Mouse (Mus musculus): Measurements from ENCODE around the gene Iyd. TPM values are rescaled to one million over a fixed set of nuclear protein-coding genes. Genes with fewer than 3 reads are reported as not detected.
"Not testable (repeated sequence)": the region's sequence is repeated elsewhere in the genome, so short reads cannot be mapped to it uniquely, and the experiment has no call there.

Iyd gene
- polyA plus RNA-seq (2016; fragmentation: Nextera tagmentation; extraction: Ambion mirVana) = not detected in 2 replicates

DNA sequence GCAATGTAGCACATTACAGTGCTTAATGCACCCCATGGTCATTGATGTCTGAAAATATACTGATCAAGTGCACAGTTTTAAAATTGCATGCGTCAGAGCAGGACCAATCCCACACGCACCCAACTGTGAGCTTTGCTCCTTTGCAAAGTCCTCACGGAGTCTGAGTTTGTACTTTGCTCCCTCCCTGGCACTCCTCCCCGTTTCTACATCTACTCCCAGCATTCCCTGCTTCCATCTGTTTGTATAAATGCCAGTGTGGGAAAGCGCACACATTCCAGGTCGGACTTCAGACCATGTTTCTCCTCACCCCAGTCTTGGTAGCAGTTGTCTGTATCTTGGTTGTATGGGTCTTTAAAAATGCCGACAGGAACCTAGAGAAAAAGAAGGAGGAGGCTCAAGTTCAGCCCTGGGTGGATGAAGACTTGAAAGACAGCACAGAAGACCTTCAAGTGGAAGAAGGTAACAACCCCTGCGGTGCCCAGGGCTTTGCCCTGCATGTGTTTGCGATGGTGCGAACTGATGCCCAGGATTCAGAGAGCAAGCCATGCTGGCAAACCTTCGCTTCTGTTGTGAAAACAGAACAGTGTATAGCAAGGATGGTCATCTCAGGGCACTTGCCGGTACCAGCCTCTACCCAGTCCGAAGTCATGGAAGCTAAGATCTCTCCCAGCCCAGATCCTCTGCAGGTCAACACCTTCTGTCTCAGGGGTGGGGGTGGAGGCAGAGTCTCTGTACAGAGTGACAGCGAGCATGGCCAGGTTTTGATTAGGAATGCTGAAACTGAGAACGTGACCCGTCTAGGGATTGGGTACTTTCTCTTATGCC, at the start of gene Iyd:
Gene Iyd, plus strand, starts transcription at position 238 of the 825 bp plus-strand sequence.
- Histone ChIP-seq H3K27ac (no peak within 1 kb of the TSS), H3K4me1 (replicated peaks) (no peaks in the 10 kb centered on the region), H3K9ac (replicated peaks) (no peak within 1 kb of the TSS), H3K4me2 (no peak within 1 kb of the TSS), H3K9me3 (no peaks in the 10 kb centered on the region), H3K27me3 (no peaks in the 10 kb centered on the region), H3K4me3 (replicated peaks) (no peak within 1 kb of the TSS), H3K36me3 (no peaks in the 10 kb centered on the region)
- 75% methylated on average over 16 of the region's 16 CpGs for WGBS
- no peak for ATAC-seq (ENCODE audit: insufficient number of reproducible peaks, insufficient read depth, low FRiP score, low TSS enrichment, low read depth)

DNA sequence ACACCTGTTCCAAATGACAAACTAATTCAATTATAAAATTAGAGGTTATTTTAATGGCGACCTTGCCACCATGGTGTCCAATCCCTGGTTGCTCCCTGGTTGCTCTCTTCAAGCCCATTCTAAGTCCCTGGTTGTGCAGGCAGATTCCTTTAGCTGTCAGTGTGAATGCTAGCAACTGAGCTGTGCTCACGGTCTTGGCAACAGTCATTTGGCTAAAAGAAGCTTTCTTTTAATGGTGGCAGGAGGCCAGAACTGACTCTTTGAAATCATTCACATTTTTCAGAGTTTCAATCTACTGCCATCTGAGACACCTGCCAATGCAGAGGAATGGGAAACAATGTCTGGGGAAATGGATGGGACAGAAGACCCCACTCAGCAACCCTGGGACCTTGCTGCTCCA, 43.2 kb upstream of the Iyd start:
- Histone ChIP-seq H3K27me3 (no peaks in the 10 kb centered on the region), H3K27ac (no peak overlapping the region), H3K4me3 (replicated peaks) (no peak overlapping the region), H3K4me1 (replicated peaks) (no peaks in the 10 kb centered on the region), H3K9ac (replicated peaks) (no peak overlapping the region), H3K4me2 (no peak overlapping the region), H3K9me3 (peaks cover 12% of the 10 kb centered on the region; the same call in 1 of the 2 replicates), H3K36me3 (no peaks in the 10 kb centered on the region)
- 92% methylated on average over 2 of the region's 2 CpGs for WGBS
- ATAC-seq (ENCODE audit: insufficient number of reproducible peaks, insufficient read depth, low FRiP score, low TSS enrichment, low read depth) = no peak

DNA sequence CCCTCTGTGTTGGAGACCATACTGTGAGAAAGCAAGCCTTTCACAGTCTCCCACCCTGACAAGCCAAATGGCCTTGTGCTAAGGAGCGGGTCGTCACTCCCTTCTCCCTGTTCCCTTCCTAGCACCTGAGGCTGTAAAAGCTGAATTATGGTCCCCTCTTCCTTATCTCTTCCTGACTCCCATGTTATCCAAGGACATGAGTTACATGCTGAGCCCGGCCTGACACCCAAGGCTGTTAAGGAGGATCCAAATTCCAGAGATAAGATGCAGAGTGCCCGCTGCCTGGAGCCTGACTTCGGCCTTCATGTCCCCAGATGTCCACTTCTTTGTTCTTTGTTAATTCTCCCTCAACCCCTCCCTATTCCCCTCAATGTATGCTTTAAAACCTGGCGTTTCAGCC, 39.2 kb upstream of the Iyd start:
- WGBS = 85% methylated on average over 6 of the region's 6 CpGs
- ATAC-seq (ENCODE audit: insufficient number of reproducible peaks, insufficient read depth, low FRiP score, low TSS enrichment, low read depth); H3K9ac ChIP-seq (replicated peaks); H3K36me3 ChIP-seq; H3K4me3 ChIP-seq (replicated peaks); H3K27me3 ChIP-seq; H3K4me2 ChIP-seq; H3K27ac ChIP-seq; H3K4me1 ChIP-seq (replicated peaks): not testable (repeated sequence)
- H3K9me3 ChIP-seq = peaks cover 12% of the 10 kb centered on the region; the same call in 1 of the 2 replicates

DNA sequence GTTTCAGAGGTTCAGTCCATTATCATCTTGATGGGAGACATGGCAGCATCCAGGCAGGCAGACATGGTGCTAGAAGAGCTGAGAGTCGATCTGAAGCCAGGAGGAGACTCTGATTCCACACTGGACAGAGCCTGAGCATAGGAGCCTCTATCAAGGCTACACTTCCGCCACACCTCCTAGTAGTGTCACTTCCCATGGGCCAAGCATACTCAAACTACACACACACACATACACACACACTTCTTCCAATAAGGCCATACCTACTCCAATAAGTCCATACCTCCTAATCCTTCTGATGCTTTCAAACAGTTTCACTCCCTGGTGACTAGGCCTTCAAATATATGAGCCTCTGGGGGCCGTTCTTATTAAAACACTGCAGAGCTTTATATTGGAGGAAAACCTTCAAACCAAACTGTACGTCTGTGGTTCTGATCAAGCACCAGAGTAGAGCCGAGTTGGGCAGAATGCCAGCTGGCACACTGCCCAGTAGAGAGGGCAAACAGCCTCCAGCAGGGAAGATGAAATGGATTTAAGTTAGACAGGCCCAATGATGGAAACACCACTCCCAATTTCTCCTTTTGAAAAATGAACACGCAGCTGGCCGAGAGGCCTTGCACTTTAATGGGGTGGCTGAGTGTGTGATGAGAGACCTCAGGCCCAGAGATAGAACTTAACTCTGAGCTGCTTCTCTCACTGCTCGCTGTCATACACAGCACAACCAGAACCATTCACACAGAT, 32.4 kb upstream of the Iyd start:
- peak overlapping the region; percentile 79 for H3K27ac ChIP-seq
- 48% methylated on average over 8 of the region's 8 CpGs for WGBS
- no peak overlapping the region for H3K4me2 ChIP-seq

DNA sequence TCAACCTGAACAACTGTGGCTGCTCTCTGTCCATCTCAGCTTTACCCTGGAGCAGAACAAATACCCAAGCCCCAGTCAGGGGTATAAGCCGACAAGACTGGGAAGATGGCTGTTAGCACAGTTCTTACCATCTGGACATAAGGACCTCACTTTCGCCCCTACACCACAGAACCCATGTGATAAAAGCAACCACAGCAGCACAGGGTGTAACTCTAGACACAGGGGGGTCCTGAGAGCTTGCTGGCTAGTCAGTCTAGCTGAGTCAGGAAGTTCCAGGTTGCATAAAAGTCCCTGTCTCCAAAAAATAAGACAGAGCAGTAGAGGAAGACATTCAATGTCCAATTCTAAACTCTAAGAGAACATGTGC, 31.8 kb upstream of the Iyd start:
- 68% methylated on average over 2 of the region's 2 CpGs for WGBS
- no peak overlapping the region for H3K4me3 ChIP-seq (replicated peaks)
- H3K9me3 ChIP-seq = no peaks in the 10 kb centered on the region
- no peaks in the 10 kb centered on the region for H3K27me3 ChIP-seq
- H3K4me2 ChIP-seq = no peak overlapping the region
- H3K4me1 ChIP-seq (replicated peaks) = peaks cover 35% of the 10 kb centered on the region
- ATAC-seq (ENCODE audit: insufficient number of reproducible peaks, insufficient read depth, low FRiP score, low TSS enrichment, low read depth) = peak; percentile 57; the same call in 1 of the 2 replicates
- H3K27ac ChIP-seq = peak overlapping the region; percentile 79
- H3K9ac ChIP-seq (replicated peaks) = no peak overlapping the region
- no peaks in the 10 kb centered on the region for H3K36me3 ChIP-seq

More for the DNA sequence above, 32.4 kb upstream of the Iyd start:
- peak; percentile 84 for ATAC-seq (ENCODE audit: insufficient number of reproducible peaks, insufficient read depth, low FRiP score, low TSS enrichment, low read depth)
- Histone ChIP-seq H3K4me3 (replicated peaks) (no peak overlapping the region), H3K9ac (replicated peaks) (no peak overlapping the region), H3K27me3 (no peaks in the 10 kb centered on the region), H3K36me3 (no peaks in the 10 kb centered on the region), H3K4me1 (replicated peaks) (peaks cover 35% of the 10 kb centered on the region), H3K9me3 (no peaks in the 10 kb centered on the region)

DNA sequence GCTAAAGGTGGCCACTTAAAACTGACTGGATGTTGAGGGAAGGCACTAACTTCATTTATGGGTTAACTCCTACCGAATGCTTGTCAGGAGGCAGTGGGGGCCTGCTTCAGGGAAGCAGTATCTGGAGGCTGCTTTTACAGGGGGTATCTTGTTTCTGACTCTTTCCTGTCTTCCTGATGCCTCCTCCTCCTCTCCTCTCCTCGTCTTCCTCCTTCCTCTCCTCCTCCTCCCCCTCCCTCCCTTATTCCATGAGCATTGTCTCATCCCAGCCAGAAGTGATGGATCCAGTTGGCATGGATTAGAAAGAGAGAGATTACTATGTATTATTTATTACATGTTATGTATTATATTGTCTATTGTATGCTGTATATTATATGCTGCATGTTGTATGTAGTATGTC, 31.3 kb upstream of the Iyd start:
- H3K9me3 ChIP-seq = no peaks in the 10 kb centered on the region
- no peaks in the 10 kb centered on the region for H3K27me3 ChIP-seq
- WGBS = 64% methylated on average over 2 of the region's 2 CpGs
- H3K4me1 ChIP-seq (replicated peaks) = peaks cover 35% of the 10 kb centered on the region
- no peaks in the 10 kb centered on the region for H3K36me3 ChIP-seq
- H3K9ac ChIP-seq (replicated peaks) = no peak overlapping the region
- H3K4me3 ChIP-seq (replicated peaks) = no peak overlapping the region
- H3K4me2 ChIP-seq = no peak overlapping the region
- H3K27ac ChIP-seq = no peak overlapping the region
- no peak for ATAC-seq (ENCODE audit: insufficient number of reproducible peaks, insufficient read depth, low FRiP score, low TSS enrichment, low read depth)

DNA sequence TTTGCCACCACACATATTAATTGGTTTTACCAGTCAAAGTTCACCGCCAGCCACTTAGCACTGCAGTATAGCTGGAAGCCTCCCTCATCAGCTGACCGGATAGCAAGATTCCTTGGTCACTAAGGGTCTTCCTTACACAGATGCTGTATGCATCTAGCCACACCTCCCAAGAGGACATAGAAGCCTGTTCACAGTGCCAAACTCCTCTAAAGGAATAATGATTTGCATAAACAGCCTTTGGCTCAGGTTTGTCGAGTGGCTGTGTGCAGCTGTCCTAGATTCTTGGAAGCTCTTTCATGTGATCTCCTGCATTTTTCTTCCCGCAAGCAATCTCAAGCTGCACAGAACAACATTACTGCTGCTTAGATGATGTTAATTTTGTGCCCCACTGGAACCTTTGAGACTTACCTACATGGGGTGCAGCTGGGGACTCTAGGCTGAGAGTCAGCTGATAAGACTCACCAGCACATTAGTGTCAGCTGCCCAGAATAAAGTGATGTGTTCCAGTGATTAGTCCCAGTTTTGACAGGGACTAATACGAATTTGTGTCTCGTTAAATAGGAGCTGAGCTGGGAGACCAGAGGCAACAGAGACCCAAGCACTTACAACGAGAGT, 30.3 kb upstream of the Iyd start:
- Histone ChIP-seq H3K4me1 (replicated peaks) (peaks cover 35% of the 10 kb centered on the region), H3K36me3 (no peaks in the 10 kb centered on the region), H3K9ac (replicated peaks) (no peak overlapping the region), H3K27me3 (no peaks in the 10 kb centered on the region), H3K4me2 (no peak overlapping the region), H3K9me3 (no peaks in the 10 kb centered on the region), H3K27ac (no peak overlapping the region), H3K4me3 (replicated peaks) (no peak overlapping the region)
- ATAC-seq (ENCODE audit: insufficient number of reproducible peaks, insufficient read depth, low FRiP score, low TSS enrichment, low read depth) = no peak
- WGBS = 66% methylated on average over 7 of the region's 7 CpGs

DNA sequence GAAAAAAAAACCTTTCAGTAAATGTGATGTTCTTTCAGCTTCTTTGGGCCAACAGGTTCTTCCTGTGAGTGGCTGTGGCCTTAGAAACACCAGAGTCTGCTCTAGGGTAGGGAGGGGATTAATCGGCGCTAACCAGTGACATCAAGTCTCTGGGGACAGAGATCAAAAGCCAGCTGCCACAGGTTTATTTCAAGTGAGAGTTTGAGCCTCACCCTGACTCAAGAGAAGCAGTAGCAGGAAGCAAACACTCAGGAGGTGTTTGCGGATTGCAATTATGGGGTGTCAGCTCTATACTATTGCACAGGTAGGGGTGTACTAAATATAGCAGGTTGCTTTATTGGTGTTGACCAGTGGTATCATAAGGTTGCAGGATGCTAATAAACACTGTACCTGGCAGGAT, 29.6 kb upstream of the Iyd start:
- H3K4me1 ChIP-seq (replicated peaks) = peaks cover 35% of the 10 kb centered on the region
- H3K9me3 ChIP-seq = no peaks in the 10 kb centered on the region
- no peak overlapping the region for H3K9ac ChIP-seq (replicated peaks)
- H3K27me3 ChIP-seq = no peaks in the 10 kb centered on the region
- H3K4me2 ChIP-seq = no peak overlapping the region
- H3K27ac ChIP-seq = no peak overlapping the region
- ATAC-seq (ENCODE audit: insufficient number of reproducible peaks, insufficient read depth, low FRiP score, low TSS enrichment, low read depth) = no peak
- WGBS = 42% methylated on average over 3 of the region's 3 CpGs
- no peaks in the 10 kb centered on the region for H3K36me3 ChIP-seq
- no peak overlapping the region for H3K4me3 ChIP-seq (replicated peaks)

DNA sequence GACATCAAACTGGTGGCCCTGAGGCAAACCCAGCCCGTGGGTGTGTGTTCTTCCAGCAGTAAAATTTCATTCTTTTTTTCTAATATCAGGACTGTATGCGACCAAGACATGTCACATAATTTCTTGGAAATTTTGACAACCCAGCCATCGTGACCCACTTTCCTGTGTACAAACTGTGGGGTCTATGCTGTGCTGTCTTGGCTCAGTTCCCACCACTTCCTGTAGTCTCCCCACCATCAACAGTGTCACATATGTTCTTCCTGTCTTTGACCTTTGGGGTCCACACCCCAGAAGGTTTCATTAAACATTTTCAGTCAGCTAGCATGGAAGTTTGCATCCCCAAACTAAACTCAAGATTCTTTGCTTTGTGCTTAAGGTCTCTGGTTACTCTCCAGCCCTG, 28.6 kb upstream of the Iyd start:
- H3K36me3 ChIP-seq = no peaks in the 10 kb centered on the region
- H3K9ac ChIP-seq (replicated peaks) = no peak overlapping the region
- H3K9me3 ChIP-seq = no peaks in the 10 kb centered on the region
- H3K27me3 ChIP-seq = no peaks in the 10 kb centered on the region
- no peak for ATAC-seq (ENCODE audit: insufficient number of reproducible peaks, insufficient read depth, low FRiP score, low TSS enrichment, low read depth)
- no peak overlapping the region for H3K4me3 ChIP-seq (replicated peaks)
- H3K4me1 ChIP-seq (replicated peaks) = peaks cover 35% of the 10 kb centered on the region
- H3K4me2 ChIP-seq = no peak overlapping the region
- no peak overlapping the region for H3K27ac ChIP-seq
- WGBS = 50% methylated on average over 3 of the region's 3 CpGs

DNA sequence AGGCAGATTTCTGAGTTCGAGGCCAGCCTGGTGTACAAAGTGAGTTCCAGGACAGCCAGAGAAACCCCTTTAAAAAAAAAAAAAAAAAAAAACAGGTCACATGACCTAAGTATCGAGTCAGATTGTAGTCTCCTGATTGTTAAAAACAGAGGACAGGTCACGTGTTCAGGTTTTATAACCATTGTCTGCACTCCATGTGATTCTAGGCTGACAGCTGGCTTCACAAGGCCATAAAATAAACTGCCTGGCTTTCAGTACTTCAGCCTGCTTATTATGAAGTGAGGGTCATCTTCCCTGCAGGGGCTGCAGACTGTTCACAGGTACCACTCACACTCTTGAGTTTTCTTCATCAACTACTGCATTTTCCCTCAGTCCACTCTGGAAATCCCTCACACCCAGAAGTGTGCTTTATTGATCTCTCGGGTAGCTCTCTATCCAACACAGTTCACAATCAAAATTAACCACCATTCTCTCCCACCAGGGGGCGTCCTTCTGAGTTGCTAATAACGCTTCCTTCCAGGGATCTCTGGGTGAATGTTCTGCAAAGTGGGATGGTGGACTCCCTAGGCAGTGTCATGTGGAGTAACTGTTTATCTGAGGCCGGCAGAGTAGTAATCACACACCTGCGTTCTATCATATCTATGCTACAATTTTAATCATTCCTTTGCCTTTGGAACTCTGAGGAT, 27.3 kb upstream of the Iyd start:
- H3K4me3 ChIP-seq (replicated peaks) = no peak overlapping the region
- no peak overlapping the region for H3K9ac ChIP-seq (replicated peaks)
- no peak for ATAC-seq (ENCODE audit: insufficient number of reproducible peaks, insufficient read depth, low FRiP score, low TSS enrichment, low read depth)
- H3K4me1 ChIP-seq (replicated peaks) = peaks cover 31% of the 10 kb centered on the region
- no peaks in the 10 kb centered on the region for H3K9me3 ChIP-seq
- WGBS = 66% methylated on average over 8 of the region's 8 CpGs
- no peak overlapping the region for H3K27ac ChIP-seq
- no peaks in the 10 kb centered on the region for H3K27me3 ChIP-seq
- no peaks in the 10 kb centered on the region for H3K36me3 ChIP-seq
- H3K4me2 ChIP-seq = no peak overlapping the region

DNA sequence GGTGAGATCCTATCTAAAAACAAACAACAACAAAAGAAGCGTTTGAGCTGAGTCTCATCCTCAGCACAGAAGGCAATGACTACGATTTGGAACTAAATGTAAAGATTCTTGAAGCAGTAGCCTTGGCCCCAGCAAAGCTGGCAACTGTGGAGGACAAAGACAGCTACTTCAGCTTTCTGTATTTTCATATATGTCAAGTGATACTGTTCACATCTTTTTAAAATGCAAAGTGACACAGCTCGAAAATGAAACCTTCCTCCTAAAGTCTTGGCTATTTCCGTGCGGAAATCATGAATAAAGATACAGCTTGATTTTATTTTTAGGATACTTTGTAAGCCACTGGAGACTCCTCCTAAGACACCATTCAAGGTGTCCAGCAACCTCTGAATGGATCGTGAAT, 26.1 kb upstream of the Iyd start:
- Histone ChIP-seq H3K27me3 (no peaks in the 10 kb centered on the region), H3K4me2 (no peak overlapping the region), H3K4me3 (replicated peaks) (no peak overlapping the region), H3K9me3 (no peaks in the 10 kb centered on the region), H3K36me3 (no peaks in the 10 kb centered on the region), H3K9ac (replicated peaks) (no peak overlapping the region), H3K4me1 (replicated peaks) (peaks cover 21% of the 10 kb centered on the region; the same call in 1 of the 2 replicates), H3K27ac (no peak overlapping the region)
- no peak for ATAC-seq (ENCODE audit: insufficient number of reproducible peaks, insufficient read depth, low FRiP score, low TSS enrichment, low read depth)
- 77% methylated on average over 6 of the region's 6 CpGs for WGBS
